Mouse (Mus musculus): Measurements from ENCODE around the gene Lcn9. TPM values are rescaled to one million over a fixed set of nuclear protein-coding genes. Genes with fewer than 3 reads are reported as not detected.

The Lcn9 gene
- polyA plus RNA-seq (2012; ENCODE audit: insufficient read depth, low replicate concordance), result not detected in 2 replicates

DNA sequence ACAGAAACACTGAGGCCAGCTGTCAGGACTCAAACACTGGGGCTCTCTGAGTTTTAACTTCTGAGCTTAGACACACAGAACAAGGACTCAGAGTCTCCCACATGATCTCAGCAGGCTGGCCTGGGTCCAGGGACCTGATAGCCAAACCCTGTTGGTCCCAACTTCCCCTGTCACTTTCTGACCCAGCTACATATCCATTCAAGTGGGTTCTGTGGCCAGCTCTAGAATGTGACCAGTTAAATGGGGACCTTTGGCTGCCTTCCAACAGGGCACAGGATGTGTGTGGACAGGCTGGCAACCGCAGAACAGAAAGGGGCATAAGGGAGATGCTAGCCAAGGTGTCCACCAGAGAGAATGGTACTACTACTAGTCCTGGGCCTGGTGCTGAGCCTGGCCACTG, at the start of gene Lcn9:
Lcn9 (plus strand) TSS at position 348 of the 400 bp plus-strand sequence.
- Histone ChIP-seq H3K27me3 (replicated peaks) (peaks cover 69% of the 10 kb centered on the region), H3K4me3 (replicated peaks) (no peak within 1 kb of the TSS), H3K36me3 (replicated peaks; ENCODE audit: low read length) (no peaks in the 10 kb centered on the region), H3K4me1 (peaks cover 43% of the 10 kb centered on the region), H3K9me3 (peaks cover 30% of the 10 kb centered on the region)
- no peak for TF ChIP-seq GATA1 (IDR thresholded peaks at IDR 0.05; ENCODE audit: borderline replicate concordance, low read length)
- no peak for TF ChIP-seq FLI1 (IDR thresholded peaks at IDR 0.05; ENCODE audit: low read length)

DNA sequence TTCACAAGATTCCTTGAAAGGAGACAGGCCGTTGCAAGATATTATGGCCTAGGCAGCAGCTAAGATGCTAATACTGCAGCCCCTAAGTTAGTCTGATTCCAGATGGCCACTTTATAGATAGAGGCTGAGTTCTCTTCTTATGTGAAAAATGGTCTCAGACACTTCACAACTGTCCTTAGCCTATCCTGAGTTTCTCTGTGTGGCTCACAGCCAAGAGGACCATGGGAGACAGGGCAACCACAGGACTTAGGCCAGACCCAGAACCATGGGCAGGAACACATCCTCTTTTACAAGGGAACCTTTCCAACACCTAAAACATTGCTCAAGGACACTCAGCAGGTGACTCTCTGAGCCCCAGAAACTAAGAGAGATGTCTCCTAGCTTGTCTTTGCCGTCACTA, 49.4 kb upstream of the Lcn9 start:
- TF ChIP-seq GATA1 (IDR thresholded peaks at IDR 0.05; ENCODE audit: borderline replicate concordance, low read length), result no peak
- TF ChIP-seq FLI1 (IDR thresholded peaks at IDR 0.05; ENCODE audit: low read length), result no peak

DNA sequence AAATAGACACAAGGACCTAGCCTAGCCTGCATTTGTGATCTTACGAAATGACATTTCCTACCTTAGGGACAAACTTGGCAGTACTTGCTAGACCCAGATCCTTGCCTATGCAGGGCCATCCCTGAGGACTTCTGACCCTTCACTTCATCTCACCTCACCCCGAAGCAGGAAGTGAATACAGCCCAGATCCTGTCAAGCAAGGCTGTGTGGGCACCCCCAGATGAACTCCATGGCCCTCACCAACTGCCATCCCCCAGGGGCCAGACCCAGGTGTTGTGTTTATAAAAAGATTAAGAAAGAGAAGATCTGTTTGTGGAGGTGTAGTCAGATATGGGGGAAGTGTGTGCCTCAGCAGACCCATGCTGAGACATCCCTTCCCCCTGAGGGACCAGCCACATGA, 48.3 kb upstream of the Lcn9 start:
- H3K4me3 ChIP-seq (replicated peaks), result no peak overlapping the region
- no peaks in the 10 kb centered on the region for H3K4me1 ChIP-seq
- no peaks in the 10 kb centered on the region for H3K36me3 ChIP-seq (replicated peaks; ENCODE audit: low read length)
- TF ChIP-seq GATA1 (IDR thresholded peaks at IDR 0.05; ENCODE audit: borderline replicate concordance, low read length), result no peak
- no peak for TF ChIP-seq FLI1 (IDR thresholded peaks at IDR 0.05; ENCODE audit: low read length)
- no peaks in the 10 kb centered on the region for H3K9me3 ChIP-seq
- H3K27me3 ChIP-seq (replicated peaks), result peaks cover 77% of the 10 kb centered on the region

More for the DNA sequence above, 49.4 kb upstream of the Lcn9 start:
- Histone ChIP-seq H3K4me3 (replicated peaks) (no peak overlapping the region), H3K4me1 (no peaks in the 10 kb centered on the region), H3K27me3 (replicated peaks) (peaks cover 78% of the 10 kb centered on the region), H3K36me3 (replicated peaks; ENCODE audit: low read length) (no peaks in the 10 kb centered on the region), H3K9me3 (no peaks in the 10 kb centered on the region)

DNA sequence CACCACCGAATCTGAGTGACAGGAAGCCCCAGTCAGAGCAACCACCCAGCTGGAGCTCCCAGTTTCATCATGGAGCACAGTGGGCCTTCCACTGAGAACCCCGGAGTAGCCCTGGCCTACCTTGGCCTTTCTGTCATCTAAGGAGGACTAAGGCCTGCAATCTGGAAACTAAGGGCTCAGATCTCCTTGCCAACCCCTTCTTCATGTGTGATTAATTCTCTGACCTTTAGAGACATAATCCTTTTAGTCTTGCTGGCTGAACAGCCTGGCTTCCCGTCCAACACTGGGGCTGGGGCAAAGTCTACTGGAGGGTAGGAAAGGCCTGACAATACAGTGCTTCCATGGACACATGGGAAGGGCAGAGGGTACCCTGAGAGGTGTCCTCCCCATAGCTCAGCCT, 47.0 kb upstream of the Lcn9 start:
- no peak for TF ChIP-seq GATA1 (IDR thresholded peaks at IDR 0.05; ENCODE audit: borderline replicate concordance, low read length)
- no peak for TF ChIP-seq FLI1 (IDR thresholded peaks at IDR 0.05; ENCODE audit: low read length)
- no peaks in the 10 kb centered on the region for H3K4me1 ChIP-seq
- no peak overlapping the region for H3K4me3 ChIP-seq (replicated peaks)
- H3K9me3 ChIP-seq, result no peaks in the 10 kb centered on the region
- H3K27me3 ChIP-seq (replicated peaks), result peaks cover 83% of the 10 kb centered on the region
- H3K36me3 ChIP-seq (replicated peaks; ENCODE audit: low read length), result no peaks in the 10 kb centered on the region

DNA sequence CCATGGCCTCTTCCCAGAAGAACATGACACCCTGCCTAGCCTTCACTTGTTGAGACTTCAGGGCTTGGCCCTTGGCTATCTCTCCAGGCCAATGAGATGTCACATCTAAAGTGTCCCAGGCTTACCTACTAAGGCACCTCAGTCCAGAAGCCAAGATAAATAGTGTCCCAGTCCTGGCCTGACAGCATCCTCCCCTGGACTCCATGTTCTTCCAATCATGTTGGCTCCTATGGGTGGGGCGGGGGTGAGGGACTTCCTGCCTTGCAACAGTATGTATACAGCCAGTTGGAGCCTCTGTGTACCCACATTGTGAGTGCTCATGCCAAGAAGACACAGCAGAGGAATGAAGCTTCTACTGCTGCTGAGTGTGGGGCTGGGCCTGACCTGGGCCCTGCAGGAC, 46.2 kb upstream of the Lcn9 start, which contains the start of gene Lcn11:
Lcn11 (plus strand) TSS at position 301 of the 400 bp plus-strand sequence.
- Histone ChIP-seq H3K4me1 (no peaks in the 10 kb centered on the region), H3K36me3 (replicated peaks; ENCODE audit: low read length) (no peaks in the 10 kb centered on the region), H3K4me3 (replicated peaks) (no peak within 1 kb of the TSS), H3K9me3 (no peaks in the 10 kb centered on the region), H3K27me3 (replicated peaks) (peaks cover 82% of the 10 kb centered on the region)
- TF ChIP-seq FLI1 (IDR thresholded peaks at IDR 0.05; ENCODE audit: low read length) (no peak), GATA1 (IDR thresholded peaks at IDR 0.05; ENCODE audit: borderline replicate concordance, low read length) (no peak)

DNA sequence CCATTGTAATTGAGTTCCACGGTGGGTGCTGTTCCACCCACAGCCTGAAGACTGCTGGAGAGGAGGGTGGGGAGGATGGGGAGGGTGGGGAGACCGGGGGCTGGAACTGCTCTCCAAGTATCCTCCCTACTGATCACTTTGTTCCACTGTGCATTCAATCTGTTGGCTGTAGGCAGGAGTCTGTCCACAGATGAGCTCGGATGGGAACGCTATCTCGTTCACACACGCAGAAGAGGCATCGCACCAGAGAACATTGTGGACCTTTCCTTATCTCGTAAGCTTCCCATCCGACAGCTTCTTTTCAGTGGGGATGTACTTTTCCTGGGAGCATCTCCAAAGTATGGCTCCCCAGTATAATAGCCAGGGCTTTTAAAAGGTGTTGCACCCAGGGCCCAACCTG, 43.9 kb upstream of the Lcn9 start:
- no peaks in the 10 kb centered on the region for H3K36me3 ChIP-seq (replicated peaks; ENCODE audit: low read length)
- H3K4me3 ChIP-seq (replicated peaks), result no peak overlapping the region
- no peaks in the 10 kb centered on the region for H3K4me1 ChIP-seq
- no peak for TF ChIP-seq GATA1 (IDR thresholded peaks at IDR 0.05; ENCODE audit: borderline replicate concordance, low read length)
- H3K9me3 ChIP-seq, result no peaks in the 10 kb centered on the region
- peaks cover 91% of the 10 kb centered on the region for H3K27me3 ChIP-seq (replicated peaks)

DNA sequence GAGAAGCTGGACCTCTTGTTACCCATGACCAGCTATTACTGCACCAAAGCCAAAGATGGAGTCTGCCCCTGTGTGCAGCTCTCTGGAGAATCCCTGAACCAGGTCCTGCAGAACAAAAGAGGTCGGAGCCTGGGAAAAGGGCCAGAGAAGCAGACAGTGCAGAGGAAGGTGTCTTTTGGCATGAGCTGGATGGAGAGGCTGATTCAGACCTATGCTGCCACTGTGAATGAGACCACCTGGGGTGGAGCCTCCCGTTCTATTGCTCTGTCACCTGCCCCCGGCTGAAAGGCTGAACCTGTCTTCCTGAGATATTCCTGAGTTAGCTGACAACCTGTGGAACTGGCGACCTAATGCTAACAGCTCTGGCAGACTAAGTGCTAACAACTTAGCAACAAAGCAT, 42.0 kb upstream of the Lcn9 start:
- Histone ChIP-seq H3K27me3 (replicated peaks) (peaks cover 90% of the 10 kb centered on the region), H3K4me3 (replicated peaks) (no peak overlapping the region), H3K4me1 (no peaks in the 10 kb centered on the region), H3K9me3 (no peaks in the 10 kb centered on the region), H3K36me3 (replicated peaks; ENCODE audit: low read length) (no peaks in the 10 kb centered on the region)
- no peak for TF ChIP-seq FLI1 (IDR thresholded peaks at IDR 0.05; ENCODE audit: low read length)
- TF ChIP-seq GATA1 (IDR thresholded peaks at IDR 0.05; ENCODE audit: borderline replicate concordance, low read length), result no peak

DNA sequence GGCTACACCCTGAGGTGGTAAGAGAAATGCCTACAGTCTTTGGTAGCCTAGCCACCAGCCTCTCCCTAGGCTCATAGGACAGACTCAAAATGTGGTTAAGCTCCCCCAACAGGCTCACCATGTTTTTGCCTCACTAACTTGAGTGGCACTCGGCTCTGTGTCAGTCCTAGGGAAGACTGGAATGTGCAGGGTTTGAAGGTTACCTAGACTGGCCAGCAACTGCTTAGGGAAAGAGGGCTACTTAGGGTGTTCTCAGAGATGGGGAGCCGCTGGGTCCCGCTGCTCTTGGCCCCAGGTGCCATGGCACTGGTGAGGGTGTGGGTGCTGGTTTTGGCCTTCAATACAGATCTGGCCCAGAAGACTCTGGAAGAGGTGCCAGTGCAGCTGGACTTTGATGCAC, 41.0 kb upstream of the Lcn9 start, which contains the start of gene Gm13539:
Gm13539 (plus strand) TSS at position 301 of the 400 bp plus-strand sequence.
- Histone ChIP-seq H3K36me3 (replicated peaks; ENCODE audit: low read length) (no peaks in the 10 kb centered on the region), H3K9me3 (no peaks in the 10 kb centered on the region), H3K4me1 (no peaks in the 10 kb centered on the region), H3K4me3 (replicated peaks) (no peak within 1 kb of the TSS), H3K27me3 (replicated peaks) (peaks cover 88% of the 10 kb centered on the region)
- TF ChIP-seq FLI1 (IDR thresholded peaks at IDR 0.05; ENCODE audit: low read length) (no peak), GATA1 (IDR thresholded peaks at IDR 0.05; ENCODE audit: borderline replicate concordance, low read length) (no peak)

DNA sequence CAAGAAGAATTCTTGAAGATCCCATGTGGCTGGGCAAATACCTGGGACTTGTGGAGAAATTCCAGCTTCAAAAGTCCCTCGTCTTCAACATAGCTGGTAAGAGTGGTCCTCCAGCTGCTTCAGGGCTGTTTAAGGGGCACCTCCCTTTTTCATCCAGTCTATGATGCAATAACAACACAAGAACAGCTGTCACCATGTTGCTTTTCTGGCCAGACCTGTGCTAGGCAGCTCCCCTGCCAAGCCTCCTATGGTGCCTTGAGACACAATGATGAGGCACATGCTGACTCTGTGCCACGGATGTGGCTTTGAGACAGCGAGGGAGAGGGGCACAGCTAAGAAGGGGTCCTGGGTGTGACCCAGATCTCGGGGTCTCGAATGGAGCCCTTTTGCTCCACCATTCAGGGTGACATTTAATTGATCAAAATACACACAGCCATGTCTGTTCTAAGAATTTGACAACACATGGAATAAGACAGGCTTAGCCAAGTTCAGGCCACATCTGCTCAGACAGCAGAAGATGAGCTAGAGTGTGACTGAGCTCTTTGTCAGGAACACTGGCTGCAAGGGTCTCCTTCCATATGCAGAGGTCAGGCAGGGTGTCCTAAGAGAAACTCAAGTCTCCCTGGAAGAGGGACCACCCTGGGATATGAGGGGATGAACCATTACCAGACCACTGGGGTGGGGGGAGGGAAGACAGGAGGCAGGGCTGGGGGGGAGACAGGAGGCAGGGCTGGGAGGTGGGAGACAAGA, 37.2 kb upstream of the Lcn9 start:
- Histone ChIP-seq H3K9me3 (peaks cover 5% of the 10 kb centered on the region), H3K36me3 (replicated peaks; ENCODE audit: low read length) (no peaks in the 10 kb centered on the region), H3K27me3 (replicated peaks) (peaks cover 68% of the 10 kb centered on the region), H3K4me1 (peaks cover 5% of the 10 kb centered on the region; the same call in 1 of the 2 replicates), H3K4me3 (replicated peaks) (no peak overlapping the region)
- TF ChIP-seq FLI1 (IDR thresholded peaks at IDR 0.05; ENCODE audit: low read length) (no peak), GATA1 (IDR thresholded peaks at IDR 0.05; ENCODE audit: borderline replicate concordance, low read length) (no peak)

DNA sequence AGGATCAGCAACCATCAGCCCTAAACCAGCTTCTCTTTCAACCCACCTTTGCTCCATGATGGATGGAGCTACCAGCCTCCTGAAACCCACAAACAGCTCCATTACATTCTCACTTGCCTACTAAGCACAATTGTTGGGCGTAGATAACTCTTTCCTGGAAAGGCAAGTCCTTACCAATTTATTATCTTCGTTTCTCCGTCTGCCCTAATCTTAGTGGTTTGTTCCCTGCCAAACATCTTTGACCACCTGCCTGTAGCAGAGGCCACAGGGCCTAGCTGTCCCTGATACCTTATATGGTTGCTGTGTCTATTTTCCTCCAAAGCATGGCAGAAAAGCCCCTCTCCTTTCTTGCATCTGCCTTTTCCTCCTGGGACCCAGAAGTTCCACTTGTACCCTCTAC, 33.9 kb upstream of the Lcn9 start:
- Histone ChIP-seq H3K36me3 (replicated peaks; ENCODE audit: low read length) (no peaks in the 10 kb centered on the region), H3K27me3 (replicated peaks) (peaks cover 57% of the 10 kb centered on the region), H3K4me1 (peaks cover 5% of the 10 kb centered on the region; the same call in 1 of the 2 replicates), H3K4me3 (replicated peaks) (no peak overlapping the region), H3K9me3 (peaks cover 5% of the 10 kb centered on the region)
- no peak for TF ChIP-seq GATA1 (IDR thresholded peaks at IDR 0.05; ENCODE audit: borderline replicate concordance, low read length)
